Mouse (Mus musculus) spleen, adult 2 months (tissue): ENCODE measurements at regions not wholly inside any gene's neighbourhood (a gene's known extent, or its start where the extent isn't known, plus 50 kb on each side); places are given as distances from the start of the nearest gene placed in this dataset.

Experiments used
- CTCF ChIP-seq: fragments of 200-500 bp; IDR thresholded peaks from 2 replicates; pipeline ENCODE4 v1.5.1; 2011; ENCODE audit warnings: mild to moderate bottlenecking, inconsistent platforms; ENCODE audit not compliant: insufficient read depth, insufficient read length, insufficient replicate concordance; ENCODE audit errors: extremely low read depth
- POLR2A ChIP-seq: fragments of 200-500 bp; IDR thresholded peaks from 2 replicates; pipeline ENCODE4 v1.6.1; 2011; ENCODE audit warnings: low read depth, low read length, inconsistent platforms

DNA sequence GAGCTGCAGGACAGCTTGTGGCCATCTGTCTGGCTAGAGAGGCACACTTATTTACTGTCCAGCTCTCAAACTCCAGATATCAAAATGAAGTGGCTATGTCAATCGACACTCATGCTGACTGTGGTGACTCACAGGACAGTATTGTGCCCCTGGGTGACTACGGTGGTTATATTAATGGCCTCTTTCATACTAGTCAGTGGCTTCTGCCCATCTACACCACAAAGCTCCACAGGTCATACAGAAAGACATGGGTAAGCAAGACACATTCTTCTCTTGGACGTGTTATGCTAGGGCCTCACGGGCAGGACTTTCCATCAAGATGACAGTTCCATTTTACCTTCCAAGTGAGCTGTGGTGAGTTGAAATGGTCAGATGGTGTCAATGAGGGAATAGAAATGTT lies 113.7 kb upstream of the Gas1 start:
- TF ChIP-seq CTCF (no peak), POLR2A (no peak)
